Mouse (Mus musculus): ENCODE results near the gene Parvg. TPM values are rescaled to one million over a fixed set of nuclear protein-coding genes. Genes with fewer than 3 reads are reported as not detected.

Parvg gene
- polyA plus RNA-seq (2014; fragmentation: Illumina TruSeq; extraction: RNeasy Lipid Tissue Mini Kit (QIAGEN cat#74804)) = not detected

GRCm38 (mm10) chr15:84323966-84324869 is at the start of gene Parvg:
Gene Parvg, plus strand, starts transcription at chr15:84324026.

Other genes with a start within 250 kb of the Parvg start
- gene Sult4a1, start 218.3 kb upstream of the Parvg start, polyA plus RNA-seq (2014; fragmentation: Illumina TruSeq; extraction: RNeasy Lipid Tissue Mini Kit (QIAGEN cat#74804)) = 0.37 TPM
- gene Pnpla5, start 200.9 kb upstream of the Parvg start, polyA plus RNA-seq (2014; fragmentation: Illumina TruSeq; extraction: RNeasy Lipid Tissue Mini Kit (QIAGEN cat#74804)) = not detected
- not detected for gene Pnpla3, start 156.2 kb upstream of the Parvg start, polyA plus RNA-seq (2014; fragmentation: Illumina TruSeq; extraction: RNeasy Lipid Tissue Mini Kit (QIAGEN cat#74804))
- 37.1 TPM for gene Samm50, start 131.8 kb upstream of the Parvg start, polyA plus RNA-seq (2014; fragmentation: Illumina TruSeq; extraction: RNeasy Lipid Tissue Mini Kit (QIAGEN cat#74804))
- 2.3 TPM for gene Parvb, start 92.0 kb upstream of the Parvg start, polyA plus RNA-seq (2014; fragmentation: Illumina TruSeq; extraction: RNeasy Lipid Tissue Mini Kit (QIAGEN cat#74804))
- 0.66 TPM for gene Shisal1, start 123.1 kb downstream of the Parvg start, polyA plus RNA-seq (2014; fragmentation: Illumina TruSeq; extraction: RNeasy Lipid Tissue Mini Kit (QIAGEN cat#74804))
- 1.5 TPM for gene Rtl6, start 233.8 kb downstream of the Parvg start, polyA plus RNA-seq (2014; fragmentation: Illumina TruSeq; extraction: RNeasy Lipid Tissue Mini Kit (QIAGEN cat#74804))